Mouse (Mus musculus) brown adipose tissue, adult 24 weeks (tissue): Measurements from ENCODE around the gene Bckdhb. TPM values are rescaled to one million over a fixed set of nuclear protein-coding genes. Genes with fewer than 3 reads are reported as not detected.

Source experiments
- H3K27ac ChIP-seq: fragments of 200-500 bp; replicated peaks from 2 replicates; pipeline ENCODE4 v1.5.1; 2012; ENCODE audit warnings: low read depth, mild to moderate bottlenecking, low read length
- H3K4me1 ChIP-seq: fragments of 200-500 bp; 2 replicates; pipeline ENCODE4 v1.6.1; 2012; ENCODE audit warnings: low read length, mixed read lengths; ENCODE audit not compliant: control insufficient read depth, insufficient read depth, insufficient read length
- H3K4me3 ChIP-seq: fragments of 200-500 bp; 2 replicates; pipeline ENCODE4 v1.5.1; 2012; ENCODE audit warnings: low read depth, mild to moderate bottlenecking, low read length, moderate library complexity; ENCODE audit not compliant: insufficient read depth
- polyA plus RNA-seq: library from polyadenylated mRNA; stranded (reverse); fragments of >200 nt; gene quantifications from 2 replicates; pipeline ENCODE4 v1.2.4, GENCODE M21; 2012; ENCODE audit not compliant: missing spikeins, insufficient read depth, insufficient read length

Bckdhb gene
- polyA plus RNA-seq, 1 experiment = 253 TPM

- Histone ChIP-seq H3K4me1 (no peaks in the 10 kb centered on the region), H3K27ac (no peak overlapping the region), H3K4me3 (no peak overlapping the region)
These were observed 94.7 kb downstream of the Bckdhb start for GRCm38 (mm10) chr9:84019627-84020026.

- Histone ChIP-seq H3K27ac (no peak overlapping the region), H3K4me3 (no peak overlapping the region), H3K4me1 (no peaks in the 10 kb centered on the region)
These were observed 96.2 kb downstream of the Bckdhb start for GRCm38 (mm10) chr9:84021189-84021588.

- Histone ChIP-seq H3K27ac (no peak overlapping the region), H3K4me1 (peaks cover 3% of the 10 kb centered on the region; the same call in 1 of the 2 replicates)
These were observed 103.2 kb downstream of the Bckdhb start for GRCm38 (mm10) chr9:84028120-84028519.

GRCm38 (mm10) chr9:84030691-84031290 lies 105.8 kb downstream of the Bckdhb start:
- H3K4me1 ChIP-seq = peaks cover 3% of the 10 kb centered on the region; the same call in 1 of the 2 replicates
- H3K4me3 ChIP-seq = no peak overlapping the region
- no peak overlapping the region for H3K27ac ChIP-seq

More at GRCm38 (mm10) chr9:84028120-84028519, 103.2 kb downstream of the Bckdhb start:
- H3K4me3 ChIP-seq = no peak overlapping the region

- no peak overlapping the region for H3K4me3 ChIP-seq
These were observed 106.5 kb downstream of the Bckdhb start for GRCm38 (mm10) chr9:84031406-84031805.

GRCm38 (mm10) chr9:84032669-84033341 lies 107.9 kb downstream of the Bckdhb start:
- peaks cover 3% of the 10 kb centered on the region; the same call in 1 of the 2 replicates for H3K4me1 ChIP-seq
- H3K27ac ChIP-seq = no peak overlapping the region
- no peak overlapping the region for H3K4me3 ChIP-seq

More at GRCm38 (mm10) chr9:84031406-84031805, 106.5 kb downstream of the Bckdhb start:
- Histone ChIP-seq H3K27ac (no peak overlapping the region), H3K4me1 (peaks cover 3% of the 10 kb centered on the region; the same call in 1 of the 2 replicates)

GRCm38 (mm10) chr9:84036046-84036445 lies 111.1 kb downstream of the Bckdhb start:
- Histone ChIP-seq H3K4me3 (no peak overlapping the region), H3K4me1 (peaks cover 3% of the 10 kb centered on the region; the same call in 1 of the 2 replicates)

GRCm38 (mm10) chr9:84037224-84037623 lies 112.3 kb downstream of the Bckdhb start:
- H3K4me3 ChIP-seq = no peak overlapping the region
- no peak overlapping the region for H3K27ac ChIP-seq
- H3K4me1 ChIP-seq = peaks cover 3% of the 10 kb centered on the region; the same call in 1 of the 2 replicates

More at GRCm38 (mm10) chr9:84036046-84036445, 111.1 kb downstream of the Bckdhb start:
- no peak overlapping the region for H3K27ac ChIP-seq

- no peak overlapping the region for H3K27ac ChIP-seq
- no peaks in the 10 kb centered on the region for H3K4me1 ChIP-seq
- no peak overlapping the region for H3K4me3 ChIP-seq
These were observed 114.0 kb downstream of the Bckdhb start for GRCm38 (mm10) chr9:84038946-84039345.

- Histone ChIP-seq H3K4me1 (no peaks in the 10 kb centered on the region), H3K27ac (no peak overlapping the region), H3K4me3 (no peak overlapping the region)
These were observed 115.4 kb downstream of the Bckdhb start for GRCm38 (mm10) chr9:84040376-84040775.

- no peaks in the 10 kb centered on the region for H3K4me1 ChIP-seq
- no peak overlapping the region for H3K27ac ChIP-seq
These were observed 116.8 kb downstream of the Bckdhb start for GRCm38 (mm10) chr9:84041631-84042277.

GRCm38 (mm10) chr9:84042539-84042938 lies 117.6 kb downstream of the Bckdhb start:
- Histone ChIP-seq H3K4me3 (no peak overlapping the region), H3K27ac (no peak overlapping the region), H3K4me1 (no peaks in the 10 kb centered on the region)

More at GRCm38 (mm10) chr9:84041631-84042277, 116.8 kb downstream of the Bckdhb start:
- H3K4me3 ChIP-seq = no peak overlapping the region

GRCm38 (mm10) chr9:84044136-84044535 lies 119.2 kb downstream of the Bckdhb start:
- Histone ChIP-seq H3K4me1 (no peaks in the 10 kb centered on the region), H3K4me3 (no peak overlapping the region), H3K27ac (no peak overlapping the region)

GRCm38 (mm10) chr9:84045632-84046031 lies 120.7 kb downstream of the Bckdhb start:
- Histone ChIP-seq H3K27ac (no peak overlapping the region), H3K4me3 (no peak overlapping the region), H3K4me1 (no peaks in the 10 kb centered on the region)

- Histone ChIP-seq H3K4me1 (no peaks in the 10 kb centered on the region), H3K27ac (no peak overlapping the region), H3K4me3 (no peak overlapping the region)
These were observed 121.4 kb downstream of the Bckdhb start for GRCm38 (mm10) chr9:84046334-84046733.
